Mouse (Mus musculus) cerebellum, adult 9-10 months (tissue): ENCODE measurements around the gene Olfr648.

ENCODE experiments used
- DNase-seq: peaks from one replicate; pipeline ENCODE4 v3.0.0; 2022

Gene Olfr648

DNA sequence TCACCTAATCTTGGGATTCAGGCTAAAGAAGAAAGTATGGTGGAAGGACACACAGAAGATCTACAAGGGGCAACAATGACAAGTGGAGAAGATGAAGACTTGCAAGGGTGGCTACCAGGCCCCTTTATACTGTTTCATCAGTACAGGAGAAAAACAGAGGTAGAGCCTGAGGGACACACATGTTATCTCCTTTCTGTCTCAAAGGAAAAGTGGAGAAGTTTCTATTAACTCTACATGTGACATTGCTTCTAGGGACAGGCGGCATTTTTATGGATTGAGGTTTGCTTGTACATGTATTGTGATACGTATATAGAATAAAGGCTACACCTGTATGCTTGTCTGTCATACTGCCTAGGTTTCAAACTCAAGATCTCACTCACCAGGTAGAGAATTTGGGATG is at the start of gene Olfr648:
Gene Olfr648, minus strand, starts transcription at position 101 of the 400 bp plus-strand sequence.
- DNase-seq: no peak

DNA sequence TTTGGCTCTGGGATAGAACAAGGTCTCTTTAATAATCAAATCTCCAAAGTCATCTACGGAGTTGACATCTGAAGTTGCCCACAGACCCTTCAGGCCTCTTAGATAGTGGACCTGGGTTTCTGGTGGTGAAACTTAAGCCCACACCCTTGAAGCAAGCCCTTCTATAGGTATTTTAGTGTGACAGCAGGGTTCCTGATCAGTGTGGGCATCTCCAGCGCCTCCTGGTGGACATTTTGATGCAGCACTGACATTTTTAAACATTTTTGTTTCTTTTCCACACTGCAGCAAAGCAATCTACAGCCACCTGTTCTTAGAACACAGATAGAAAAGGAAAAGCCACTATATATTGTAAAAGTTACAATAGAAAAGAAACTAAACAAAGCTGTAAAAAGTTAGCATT is 48.0 kb upstream of the Olfr648 start:
- no peak for DNase-seq

DNA sequence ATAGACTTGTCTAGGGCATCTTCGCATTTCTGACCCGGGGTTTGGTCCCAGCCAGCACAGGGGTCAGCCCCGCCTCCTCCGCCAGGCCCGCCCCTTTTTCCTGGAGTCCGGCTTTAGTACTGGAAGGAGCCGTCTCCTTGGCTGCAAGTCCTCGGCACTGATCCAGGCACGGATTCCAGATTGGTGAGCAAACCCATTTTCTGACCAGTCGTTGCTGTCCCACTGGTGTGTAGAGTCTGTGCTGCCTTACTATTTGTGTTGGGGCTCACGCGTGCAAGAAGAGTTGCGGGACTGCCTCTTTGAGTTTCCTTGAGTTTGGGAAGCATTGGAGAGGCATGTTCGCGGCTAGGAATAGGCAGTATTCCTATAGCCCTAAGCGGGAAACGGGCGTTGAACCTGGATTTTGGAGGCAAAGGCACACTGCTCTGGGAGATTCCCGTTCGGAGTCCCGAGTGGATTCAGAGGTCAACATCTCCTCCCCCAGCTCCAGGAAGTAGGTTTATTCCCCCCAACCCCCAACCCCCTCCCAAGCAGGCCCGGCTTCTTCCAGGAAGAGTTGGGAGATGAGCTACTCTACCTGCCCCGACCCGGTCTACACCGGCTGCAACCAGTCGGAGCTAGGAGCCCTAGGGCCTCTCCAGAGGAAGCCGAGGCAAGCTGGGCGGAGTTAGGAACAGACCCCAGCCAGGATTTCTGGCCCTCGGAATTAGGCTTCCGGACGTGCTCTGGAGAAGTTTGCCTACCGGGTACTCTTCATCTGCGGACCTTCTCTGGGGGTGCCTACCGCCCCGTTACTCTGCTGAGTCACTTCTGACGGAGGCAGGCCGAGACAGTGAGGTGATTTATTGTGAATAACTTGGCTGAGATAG is 35.7 kb upstream of the Olfr648 start, which contains the start of gene Trim6:
Gene Trim6, plus strand, starts transcription at position 93 of the 869 bp plus-strand sequence.
- no peak for DNase-seq

DNA sequence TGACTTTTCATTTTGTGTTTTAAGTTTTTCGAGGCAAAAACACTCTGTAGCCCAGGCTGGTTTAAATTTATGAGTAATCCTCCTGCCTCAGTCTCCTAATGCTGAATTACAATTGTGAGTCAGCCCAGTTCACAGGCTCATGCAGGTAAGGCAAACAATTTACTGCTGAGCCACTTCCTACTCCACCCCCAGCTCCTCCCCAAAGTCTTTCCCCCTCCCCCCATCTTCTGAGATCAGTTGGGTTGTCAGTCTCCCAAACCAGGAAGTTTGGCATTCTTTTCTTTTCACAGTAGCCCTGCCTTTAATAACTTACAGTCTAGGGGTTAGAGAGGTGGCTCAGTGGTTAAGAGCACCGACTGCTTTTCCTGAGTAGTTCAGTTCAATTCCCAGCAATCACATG is 34.7 kb upstream of the Olfr648 start:
- DNase-seq: no peak

DNA sequence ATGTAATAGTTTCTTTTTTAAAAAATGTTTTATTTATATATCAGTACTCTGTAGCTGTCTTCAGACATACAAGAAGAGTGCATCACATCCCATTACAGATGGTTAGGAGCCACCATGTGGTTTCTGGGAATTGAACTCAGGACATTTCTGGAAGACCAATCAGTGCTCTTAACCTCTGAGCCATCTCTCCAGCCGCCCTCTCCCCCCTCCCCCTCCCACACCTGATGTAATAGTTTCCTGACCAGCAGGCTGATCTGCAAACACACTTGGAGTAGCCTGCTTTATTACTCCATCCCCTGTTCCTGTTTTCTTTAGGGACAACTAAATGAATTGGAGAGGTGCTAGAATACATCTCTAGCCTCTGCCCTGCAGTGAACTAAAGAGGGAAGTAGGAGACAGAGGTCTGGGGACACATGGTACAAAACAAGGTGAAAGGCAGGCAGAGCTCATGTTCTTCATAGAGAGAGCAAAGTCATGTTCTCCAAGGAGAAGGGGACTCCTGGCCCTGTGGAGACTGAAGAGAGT is 32.9 kb upstream of the Olfr648 start:
- no peak for DNase-seq

DNA sequence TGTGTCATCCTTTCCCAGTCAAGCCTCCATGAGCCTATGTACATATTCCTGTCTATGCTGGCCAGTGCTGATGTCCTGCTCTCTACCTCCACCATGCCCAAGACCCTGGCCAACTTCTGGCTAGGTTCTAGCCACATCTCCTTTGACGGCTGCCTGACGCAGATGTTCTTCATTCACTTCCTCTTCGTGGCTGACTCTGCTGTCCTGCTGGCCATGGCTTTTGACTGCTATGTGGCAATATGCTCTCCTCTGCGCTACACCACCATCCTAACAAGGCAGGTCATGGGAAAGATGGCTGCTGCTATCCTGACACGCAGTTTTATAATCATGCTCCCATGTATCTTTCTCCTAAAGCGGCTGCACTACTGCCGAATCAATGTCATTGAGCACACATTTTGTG is 23.0 kb upstream of the Olfr648 start:
- DNase-seq: no peak

DNA sequence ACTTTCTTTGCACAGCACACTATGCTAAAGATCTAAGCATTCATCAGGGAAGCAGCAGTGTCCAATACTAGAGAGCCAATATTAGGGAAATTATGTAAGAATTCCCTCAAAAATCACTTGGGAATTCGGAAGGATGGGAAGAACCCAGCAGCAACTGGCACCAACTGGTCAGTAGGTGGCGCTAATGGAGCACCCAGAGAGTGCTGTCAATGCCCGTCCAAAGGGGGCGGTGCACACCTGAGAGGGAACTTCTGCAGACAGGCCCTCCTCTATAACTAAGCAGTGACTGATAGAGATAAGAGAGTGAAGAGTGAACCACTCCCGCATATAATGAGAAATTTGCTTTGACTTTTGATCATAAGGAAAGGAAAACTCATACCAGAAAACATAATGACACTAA is 16.6 kb upstream of the Olfr648 start:
- DNase-seq: peak; percentile 9

DNA sequence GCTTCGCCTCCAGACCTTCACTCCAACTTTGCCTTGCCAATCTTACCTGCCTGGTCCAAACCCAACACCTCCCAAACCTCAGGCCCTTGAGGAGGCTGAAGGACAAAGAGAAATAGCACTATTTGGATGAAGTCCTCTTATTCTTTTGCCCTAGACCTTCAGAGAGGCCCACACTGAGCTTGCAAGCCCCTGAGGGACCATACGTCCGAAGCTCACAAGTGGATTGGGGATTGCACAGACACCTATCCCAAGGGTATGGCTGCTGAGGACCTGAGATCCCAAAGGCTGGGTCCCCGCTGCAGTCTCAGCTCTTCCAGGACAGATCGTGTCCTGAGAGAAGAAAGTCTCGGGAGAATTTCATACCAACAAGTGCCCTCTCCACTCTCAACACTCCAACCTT is 12.7 kb upstream of the Olfr648 start, which contains the start of gene Olfr649:
Gene Olfr649, minus strand, starts transcription at position 101 of the 400 bp plus-strand sequence.
- no peak for DNase-seq

DNA sequence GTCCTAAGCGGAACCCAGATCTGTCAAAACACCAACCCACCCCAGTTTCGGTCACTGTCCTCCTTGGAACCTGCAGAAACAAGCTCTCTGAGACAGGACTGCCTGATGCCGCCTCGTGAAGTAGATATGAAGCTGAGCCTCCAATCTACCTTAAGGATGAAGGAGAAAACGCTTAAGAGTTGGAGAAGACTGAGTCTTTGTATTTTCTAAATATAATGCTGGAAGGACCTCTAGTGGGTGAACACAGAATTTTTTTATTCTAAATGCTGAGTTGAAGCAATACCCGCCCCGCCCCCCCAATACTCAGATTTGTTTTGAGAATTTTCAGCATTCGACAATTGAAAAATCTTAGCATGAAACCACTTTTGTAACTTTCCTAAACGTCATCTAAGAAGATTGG is 8.1 kb upstream of the Olfr648 start:
- DNase-seq: no peak

DNA sequence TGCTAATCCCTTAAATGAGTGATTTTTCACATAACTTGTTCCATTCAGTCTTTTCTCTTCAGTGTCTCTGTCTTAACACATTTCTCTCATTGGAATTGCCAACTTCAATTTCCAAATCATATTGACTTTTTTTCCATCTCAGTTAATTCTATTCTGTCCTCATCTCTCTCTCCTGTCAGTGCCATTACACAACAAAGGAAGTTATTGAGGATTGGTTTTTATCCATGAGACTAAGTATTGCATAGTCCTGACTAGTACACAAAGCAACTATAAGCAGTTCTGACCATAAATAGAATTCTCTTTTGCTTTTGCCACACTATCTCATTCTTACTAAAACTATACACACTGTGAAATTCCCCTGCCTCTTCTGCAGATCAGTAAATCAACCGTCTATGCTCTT is 4.1 kb downstream of the Olfr648 start:
- no peak for DNase-seq

DNA sequence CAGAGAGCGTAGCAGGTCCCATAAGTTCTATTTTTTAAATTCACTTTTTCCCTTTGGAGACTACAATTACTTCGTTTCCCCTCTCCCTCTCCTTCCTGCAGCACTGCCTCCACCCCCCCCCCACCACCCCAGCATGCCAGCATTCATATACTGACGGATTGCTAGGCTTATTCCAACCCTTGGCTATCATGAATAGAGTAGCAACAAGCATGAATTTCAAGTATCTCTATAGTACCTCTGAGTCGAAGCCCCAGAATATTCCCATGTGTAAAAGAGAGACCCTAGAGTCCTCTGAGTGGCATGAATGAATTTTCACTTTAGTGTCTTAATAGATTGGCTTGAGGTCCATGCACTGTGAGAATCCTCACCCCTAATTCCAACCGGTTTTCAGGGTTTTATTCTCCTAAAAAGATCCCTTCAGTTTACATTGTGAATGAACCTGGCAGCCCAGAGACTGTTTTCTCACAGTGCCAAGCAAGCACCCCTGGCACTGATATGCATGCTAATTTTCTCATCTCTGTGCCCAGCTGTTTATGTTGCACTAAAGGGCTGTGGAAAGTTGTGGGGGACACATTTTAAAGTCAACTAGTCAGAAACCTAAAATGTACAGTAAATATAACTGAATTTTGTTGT is 4.7 kb downstream of the Olfr648 start:
- DNase-seq: no peak

DNA sequence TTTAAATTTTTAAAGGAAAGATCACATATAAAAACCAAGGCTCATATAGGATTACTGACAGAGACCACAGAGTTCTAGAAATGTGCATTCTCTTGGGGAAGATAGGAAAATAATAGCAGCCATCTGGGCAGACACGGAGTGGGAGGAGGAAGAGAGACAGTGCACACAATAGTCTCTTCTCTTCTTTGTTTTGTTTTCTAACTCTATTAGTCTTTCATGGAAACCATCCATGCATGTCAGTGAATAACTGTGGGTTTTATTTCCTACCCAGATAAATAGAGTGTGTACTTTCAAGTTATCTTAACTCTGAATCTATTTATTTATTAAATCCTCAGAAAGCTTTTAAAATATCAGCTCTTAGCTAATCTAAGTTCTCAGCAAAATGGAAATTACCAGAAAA is 8.1 kb downstream of the Olfr648 start:
- DNase-seq: no peak

DNA sequence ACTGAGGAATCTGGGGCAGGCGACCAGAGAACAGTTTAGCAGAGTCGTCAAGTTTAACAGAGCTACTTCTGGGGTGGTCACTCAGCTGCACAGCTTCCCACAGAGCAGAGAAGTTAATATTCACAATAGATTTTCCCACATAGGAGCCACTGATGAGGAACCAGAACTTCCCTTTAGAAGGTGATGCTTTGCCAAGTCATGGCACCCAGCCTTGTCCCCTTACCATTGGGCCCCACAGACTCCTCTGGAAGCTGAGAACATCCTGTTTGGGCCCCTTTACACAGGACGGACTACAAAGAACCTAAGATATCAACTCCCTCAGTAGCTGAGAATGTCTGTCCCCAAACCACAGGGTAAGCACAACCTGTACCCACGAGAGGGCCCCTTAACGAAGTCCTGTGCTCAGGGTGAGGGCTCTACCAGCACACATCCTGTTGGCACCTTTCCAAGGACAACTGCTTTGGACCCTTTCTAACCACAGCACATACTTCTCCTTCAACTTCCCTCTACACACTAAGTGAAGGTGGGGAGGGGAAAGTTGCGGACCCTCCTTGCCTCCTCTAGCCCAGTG is 13.5 kb downstream of the Olfr648 start:
- DNase-seq: no peak

DNA sequence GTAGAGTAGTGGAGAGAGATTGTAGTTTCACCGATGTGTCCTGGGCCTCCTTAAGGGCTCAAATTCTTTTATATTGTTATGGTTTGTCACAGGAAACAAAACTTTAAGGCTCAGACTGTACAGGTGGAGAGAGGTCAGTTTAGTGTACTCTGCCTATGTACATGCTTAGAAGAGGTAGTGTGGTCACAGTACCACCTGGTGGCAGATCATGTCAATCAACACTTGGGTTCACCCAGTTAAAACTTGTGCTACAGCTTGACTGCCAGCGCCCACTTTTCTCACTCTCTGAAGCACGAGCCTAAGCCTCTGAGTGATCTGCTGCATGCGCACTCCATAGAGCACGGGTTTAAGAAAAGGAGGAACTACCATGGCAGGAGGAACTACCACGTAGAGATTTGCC is 16.1 kb downstream of the Olfr648 start:
- DNase-seq: no peak

DNA sequence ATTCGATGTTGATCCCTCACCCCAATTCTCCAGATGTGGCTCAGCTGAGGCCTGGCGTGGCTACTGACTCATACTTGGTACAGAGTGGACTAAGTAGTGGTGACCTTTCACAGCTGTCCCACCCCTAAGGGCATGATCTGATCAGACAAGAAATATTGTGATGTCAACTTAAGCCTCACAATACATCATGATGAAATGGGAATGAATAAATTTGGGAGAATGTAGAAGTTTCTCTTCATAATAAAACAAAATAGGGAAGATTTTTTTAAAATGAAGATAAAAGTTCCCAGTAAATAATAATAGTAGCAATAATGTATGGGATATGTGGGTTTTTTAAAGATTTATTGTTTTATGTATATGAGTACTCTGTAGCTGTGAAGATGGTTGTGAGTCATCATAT is 32.7 kb downstream of the Olfr648 start, which contains the start of gene Ubqlnl:
Gene Ubqlnl, minus strand, starts transcription at position 101 of the 400 bp plus-strand sequence.
- DNase-seq: no peak

DNA sequence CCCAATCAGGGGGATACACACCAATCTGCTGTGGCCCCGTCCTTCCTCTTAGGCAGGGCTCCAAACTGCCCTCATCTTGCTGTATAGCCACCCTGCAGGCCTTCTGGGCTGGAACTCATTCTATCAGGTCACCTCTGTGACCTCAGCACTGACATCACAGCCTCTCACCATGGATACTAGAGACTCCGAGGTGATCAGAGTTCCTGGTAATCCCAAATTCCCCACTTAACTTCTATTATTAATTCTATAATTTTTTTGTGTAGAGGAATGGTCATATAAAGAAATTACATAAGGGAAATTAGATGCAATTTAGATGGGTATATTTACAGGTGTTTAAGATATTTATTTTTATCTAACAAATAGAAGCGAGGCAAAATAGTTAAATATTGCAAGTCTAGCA is 40.0 kb downstream of the Olfr648 start, which contains the start of gene Ubqln3:
Gene Ubqln3, minus strand, starts transcription at position 101 of the 400 bp plus-strand sequence.
- no peak for DNase-seq

DNA sequence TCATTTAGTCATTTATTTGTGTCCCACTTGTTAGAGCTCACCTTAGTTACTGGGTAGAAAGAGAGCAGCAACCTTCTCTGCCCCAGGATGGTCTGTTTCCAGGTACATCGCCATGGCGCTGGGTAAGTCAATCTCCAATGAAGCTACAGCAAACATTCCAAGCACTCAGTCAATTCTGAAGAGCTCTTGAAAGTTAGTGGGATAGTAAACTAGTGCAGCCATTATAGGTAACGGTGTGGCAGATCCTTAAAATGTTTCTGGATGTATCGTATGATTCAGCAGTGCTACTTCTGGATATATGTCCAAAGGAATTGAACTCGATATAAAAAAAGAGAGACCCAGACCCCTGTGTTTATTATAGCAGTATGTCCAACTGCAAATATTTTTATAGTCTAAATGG is 45.9 kb downstream of the Olfr648 start, which contains the start of gene Olfr643:
Gene Olfr643, minus strand, starts transcription at position 101 of the 400 bp plus-strand sequence.
- no peak for DNase-seq

DNA sequence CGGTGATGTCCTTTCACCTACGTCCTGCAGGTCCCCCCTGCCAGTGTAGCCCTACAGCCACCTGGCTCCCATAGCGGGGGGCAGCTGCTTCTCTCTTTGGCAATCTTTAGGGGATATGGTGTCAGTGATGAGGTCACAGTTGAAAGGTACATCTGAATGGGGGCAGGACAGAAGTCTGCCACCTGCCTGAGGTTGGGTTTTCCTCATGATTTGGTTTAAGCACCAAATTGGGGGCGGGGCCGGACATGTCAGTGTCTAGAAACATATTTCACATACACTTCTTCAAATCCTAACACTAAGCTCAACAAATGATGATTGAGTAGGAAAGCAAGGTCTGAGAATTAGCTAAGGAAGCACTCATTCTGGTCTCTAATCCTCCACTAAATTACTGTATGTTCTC is 53.5 kb downstream of the Olfr648 start, which contains the start of gene Ubqln5:
Gene Ubqln5, minus strand, starts transcription at position 101 of the 400 bp plus-strand sequence.
- no peak for DNase-seq
